Mouse (Mus musculus): Measurements from ENCODE around the gene Polr3e.
"Not testable (repeated sequence)": the region's sequence is repeated elsewhere in the genome, so short reads cannot be mapped to it uniquely, and the experiment has no call there.

Gene Polr3e

GRCm38 (mm10) chr7:120917592-120918461, at the start of gene Polr3e:
Gene Polr3e, plus strand, starts transcription at chr7:120917744.
- DNase-seq, result peak; percentile 99

GRCm38 (mm10) chr7:120869883-120870282, 47.7 kb upstream of the Polr3e start:
- no peak for DNase-seq

GRCm38 (mm10) chr7:120870431-120871008, 47.0 kb upstream of the Polr3e start:
- peak; percentile 21 for DNase-seq

- peak; percentile 23 for DNase-seq
Observed at GRCm38 (mm10) chr7:120873083-120873482, 44.5 kb upstream of the Polr3e start.

- DNase-seq, result no peak
Observed at GRCm38 (mm10) chr7:120874021-120874420, 43.5 kb upstream of the Polr3e start.

- DNase-seq, result no peak
Observed at GRCm38 (mm10) chr7:120874764-120875539, 42.6 kb upstream of the Polr3e start.

- DNase-seq, result no peak
Observed at GRCm38 (mm10) chr7:120875540-120876388, 41.8 kb upstream of the Polr3e start.

GRCm38 (mm10) chr7:120878271-120878670, 39.3 kb upstream of the Polr3e start:
- no peak for DNase-seq

- DNase-seq, result no peak
Observed at GRCm38 (mm10) chr7:120879972-120880371, 37.6 kb upstream of the Polr3e start.

- no peak for DNase-seq
Observed at GRCm38 (mm10) chr7:120880770-120881169, 36.8 kb upstream of the Polr3e start.

- no peak for DNase-seq
Observed at GRCm38 (mm10) chr7:120881451-120881850, 36.1 kb upstream of the Polr3e start.

GRCm38 (mm10) chr7:120882674-120883073, 34.9 kb upstream of the Polr3e start:
- no peak for DNase-seq

- no peak for DNase-seq
Observed at GRCm38 (mm10) chr7:120883523-120884290, 33.8 kb upstream of the Polr3e start.

GRCm38 (mm10) chr7:120884746-120885145, 32.8 kb upstream of the Polr3e start:
- DNase-seq, result no peak

- DNase-seq, result no peak
Observed at GRCm38 (mm10) chr7:120893123-120893522, 24.4 kb upstream of the Polr3e start.

- no peak for DNase-seq
Observed at GRCm38 (mm10) chr7:120897054-120897453, 20.5 kb upstream of the Polr3e start.

GRCm38 (mm10) chr7:120897711-120898335, 19.7 kb upstream of the Polr3e start:
- no peak for DNase-seq

- no peak for DNase-seq
Observed at GRCm38 (mm10) chr7:120900191-120900590, 17.4 kb upstream of the Polr3e start.

- no peak for DNase-seq
Observed at GRCm38 (mm10) chr7:120901701-120902100, 15.8 kb upstream of the Polr3e start.

GRCm38 (mm10) chr7:120902931-120903330, 14.6 kb upstream of the Polr3e start:
- no peak for DNase-seq

GRCm38 (mm10) chr7:120910172-120910571, 7.4 kb upstream of the Polr3e start:
- not testable (repeated sequence) for DNase-seq

All from kidney, postnatal 10 days (tissue).